Mouse (Mus musculus) heart, adult 2 months (tissue): ENCODE measurements at regions not wholly inside any gene's neighbourhood (a gene's known extent, or its start where the extent isn't known, plus 50 kb on each side); places are given as distances from the start of the nearest gene placed in this dataset.

Experiments
- CTCF ChIP-seq: fragments of 200-600 bp; IDR thresholded peaks from 2 replicates; pipeline ENCODE4 v1.8.1; 2022; ENCODE audit warnings: antibody characterized with exemption, mild to moderate bottlenecking, moderate library complexity
- EP300 ChIP-seq: fragments of 200-500 bp; IDR thresholded peaks from 2 replicates; pipeline ENCODE4 v1.6.1; 2011; ENCODE audit warnings: low read depth, low read length, control low read depth; ENCODE audit not compliant: insufficient read depth
- POLR2A ChIP-seq: fragments of 200-500 bp; IDR thresholded peaks from 2 replicates; pipeline ENCODE4 v1.6.1; 2011; ENCODE audit warnings: mild to moderate bottlenecking, low read depth, low read length, control low read depth; ENCODE audit not compliant: insufficient read depth

DNA sequence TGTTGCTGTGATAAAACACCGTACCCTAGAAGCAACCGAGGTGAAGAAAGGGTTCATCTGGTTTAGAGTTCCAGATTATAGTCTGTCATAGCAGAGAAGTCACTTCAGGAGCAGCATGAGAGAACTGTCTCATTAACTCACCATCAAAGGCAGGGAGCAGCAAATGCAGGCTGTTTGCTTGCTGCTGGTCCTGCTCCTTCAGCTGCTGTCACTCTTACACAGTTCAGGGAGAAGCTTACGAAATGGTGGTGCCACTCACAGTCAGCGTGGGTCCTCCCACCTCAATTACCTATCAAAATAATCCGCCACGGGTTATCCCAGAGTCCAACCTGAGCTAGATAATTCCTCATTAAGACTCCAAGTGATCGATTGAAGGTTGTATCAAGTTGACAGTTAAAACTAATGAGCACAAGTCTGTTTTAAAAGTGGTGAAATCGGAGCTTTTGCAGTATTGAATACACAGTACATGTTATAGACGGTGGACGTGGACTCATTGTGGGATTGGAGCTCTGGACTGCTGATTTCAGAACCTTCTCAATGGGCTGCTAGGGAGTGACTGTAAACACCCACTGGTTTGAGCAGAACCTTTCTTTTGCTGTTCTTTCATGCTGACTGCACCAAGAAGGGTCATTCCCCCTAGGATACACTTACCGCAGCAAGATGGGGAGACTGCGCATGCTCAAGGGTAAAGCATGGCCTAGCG, 87.4 kb upstream of the Stac start:
- TF ChIP-seq POLR2A (no peak), CTCF (no peak), EP300 (no peak)
